Mouse (Mus musculus) ES-Bruce4 (cell line): ENCODE measurements around the gene St7l. TPM values are rescaled to one million over a fixed set of nuclear protein-coding genes. Genes with fewer than 3 reads are reported as not detected.

Experiments used
- H3K27ac ChIP-seq: 2 replicates; pipeline ENCODE4 v1.5.1; 2012; ENCODE audit warnings: low read length, inconsistent platforms; ENCODE audit not compliant: insufficient read depth
- H3K27me3 ChIP-seq: 2 replicates; pipeline ENCODE4 v1.6.1; 2012; ENCODE audit warnings: mild to moderate bottlenecking, low read length, inconsistent platforms; ENCODE audit not compliant: control insufficient read depth, poor library complexity, insufficient read depth, severe bottlenecking
- H3K36me3 ChIP-seq: 2 replicates; pipeline ENCODE4 v1.6.1; 2012; ENCODE audit warnings: inconsistent platforms, mild to moderate bottlenecking, low read length, moderate library complexity; ENCODE audit not compliant: control insufficient read depth, poor library complexity, insufficient read depth, severe bottlenecking
- H3K4me1 ChIP-seq: one replicate; pipeline ENCODE4 v1.8.1; 2011; ENCODE audit warnings: low read length; ENCODE audit not compliant: control insufficient read depth, insufficient read depth
- H3K4me3 ChIP-seq: 2 replicates; pipeline ENCODE4 v1.5.1; 2011; ENCODE audit warnings: low read depth, mild to moderate bottlenecking, low read length
- H3K9ac ChIP-seq: 2 replicates; pipeline ENCODE4 v1.6.1; 2012; ENCODE audit warnings: low read depth, mild to moderate bottlenecking, inconsistent platforms; ENCODE audit not compliant: poor library complexity, severe bottlenecking
- H3K9me3 ChIP-seq: replicated peaks from 2 replicates; pipeline ENCODE4 v1.6.1; 2012; ENCODE audit warnings: mild to moderate bottlenecking, low read length, inconsistent platforms; ENCODE audit not compliant: control insufficient read depth, poor library complexity, insufficient read depth, severe bottlenecking
- CTCF ChIP-seq: IDR thresholded peaks from one replicate; pipeline ENCODE4 v1.8.1; 2011; ENCODE audit warnings: low read depth, low read length
- EP300 ChIP-seq: IDR thresholded peaks from 2 replicates; pipeline ENCODE4 v1.6.1; 2011; ENCODE audit warnings: low read depth, low read length; ENCODE audit not compliant: insufficient read depth
- POLR2A ChIP-seq: IDR thresholded peaks from one replicate; pipeline ENCODE4 v1.8.1; 2011; ENCODE audit warnings: low read length; ENCODE audit not compliant: insufficient read depth
- polyA plus RNA-seq: library from polyadenylated mRNA; stranded (reverse); fragments of >200 nt; gene quantifications from 2 replicates; pipeline ENCODE4 v1.2.4, GENCODE M21; 2011; ENCODE audit warnings: low read depth; ENCODE audit not compliant: missing spikeins, insufficient read depth, insufficient read length

The St7l gene
- polyA plus RNA-seq, 1 experiment: 30.0 TPM

GRCm38 (mm10) chr3:104869611-104870010, 5.8 kb downstream of the St7l start:
- Histone ChIP-seq H3K4me3 (no peak overlapping the region), H3K36me3 (peaks cover 14% of the 10 kb centered on the region), H3K27ac (no peak overlapping the region), H3K27me3 (no peaks in the 10 kb centered on the region), H3K4me1 (no peaks in the 10 kb centered on the region), H3K9ac (no peak overlapping the region), H3K9me3 (no peaks in the 10 kb centered on the region)
- TF ChIP-seq EP300 (no peak), CTCF (no peak), POLR2A (no peak)

- Histone ChIP-seq H3K36me3 (peaks cover 10% of the 10 kb centered on the region), H3K27ac (no peak overlapping the region), H3K4me1 (no peaks in the 10 kb centered on the region), H3K9me3 (no peaks in the 10 kb centered on the region), H3K4me3 (no peak overlapping the region), H3K9ac (no peak overlapping the region), H3K27me3 (no peaks in the 10 kb centered on the region)
- TF ChIP-seq EP300 (no peak), CTCF (no peak), POLR2A (no peak)
Observed at GRCm38 (mm10) chr3:104888585-104888984, 24.8 kb downstream of the St7l start.

DNA sequence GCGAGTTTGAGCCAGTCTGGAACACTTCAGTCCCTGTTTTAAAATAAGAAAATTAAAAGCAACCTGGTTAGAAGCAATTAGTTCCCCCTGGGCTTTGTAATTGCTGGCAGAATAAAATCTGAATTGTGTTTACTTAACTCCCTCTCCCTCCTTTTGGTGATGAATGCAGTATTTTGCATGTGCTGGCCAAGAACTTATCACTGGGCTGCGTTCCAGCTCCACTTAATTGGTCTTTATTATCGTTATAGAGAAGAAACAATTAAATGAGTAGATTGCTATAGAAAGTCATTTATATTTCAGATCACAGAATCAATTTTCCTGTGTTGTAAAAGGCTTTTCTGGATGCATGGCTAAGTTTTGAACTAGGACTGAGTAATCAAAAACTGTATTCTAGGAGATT, 32.3 kb downstream of the St7l start:
- H3K9ac ChIP-seq: no peak overlapping the region
- no peak overlapping the region for H3K27ac ChIP-seq
- H3K4me1 ChIP-seq: no peaks in the 10 kb centered on the region
- no peak for TF ChIP-seq POLR2A
- TF ChIP-seq EP300: no peak
- TF ChIP-seq CTCF: no peak
- H3K27me3 ChIP-seq: no peaks in the 10 kb centered on the region
- H3K4me3 ChIP-seq: no peak overlapping the region
- H3K36me3 ChIP-seq: peaks cover 10% of the 10 kb centered on the region
- H3K9me3 ChIP-seq: no peaks in the 10 kb centered on the region

DNA sequence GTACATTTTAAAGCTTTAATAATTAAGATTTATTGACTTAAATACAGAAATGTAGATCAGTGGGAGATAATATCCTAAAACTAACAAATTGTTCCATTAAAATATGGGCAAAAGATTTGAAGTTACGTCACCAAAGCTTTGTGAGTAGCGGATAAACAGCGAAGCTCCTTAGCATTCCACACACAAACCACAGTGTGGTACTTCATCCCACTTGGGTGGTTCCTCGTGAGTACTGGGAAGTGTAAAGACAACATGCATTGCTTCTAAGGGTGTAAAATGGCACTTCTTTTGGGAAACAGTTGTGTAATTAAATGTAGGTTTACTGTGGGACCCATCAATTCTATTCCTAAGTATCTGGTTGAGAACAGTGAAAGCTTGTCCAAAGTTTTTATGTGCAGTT, 37.3 kb downstream of the St7l start:
- Histone ChIP-seq H3K9me3 (no peaks in the 10 kb centered on the region), H3K27me3 (no peaks in the 10 kb centered on the region), H3K27ac (no peak overlapping the region), H3K4me3 (no peak overlapping the region), H3K9ac (no peak overlapping the region), H3K4me1 (no peaks in the 10 kb centered on the region), H3K36me3 (no peaks in the 10 kb centered on the region; the same call in 1 of the 2 replicates)
- no peak for TF ChIP-seq EP300
- no peak for TF ChIP-seq CTCF
- no peak for TF ChIP-seq POLR2A

GRCm38 (mm10) chr3:104905389-104905788, 41.6 kb downstream of the St7l start:
- Histone ChIP-seq H3K9me3 (no peaks in the 10 kb centered on the region), H3K4me3 (no peak overlapping the region), H3K27me3 (no peaks in the 10 kb centered on the region), H3K9ac (no peak overlapping the region), H3K4me1 (no peaks in the 10 kb centered on the region), H3K27ac (no peak overlapping the region), H3K36me3 (no peaks in the 10 kb centered on the region)
- TF ChIP-seq POLR2A: no peak

- H3K4me1 ChIP-seq: no peaks in the 10 kb centered on the region
- TF ChIP-seq EP300: no peak
- TF ChIP-seq CTCF: no peak
- TF ChIP-seq POLR2A: no peak
Observed at GRCm38 (mm10) chr3:104906007-104906406, 42.2 kb downstream of the St7l start.

DNA sequence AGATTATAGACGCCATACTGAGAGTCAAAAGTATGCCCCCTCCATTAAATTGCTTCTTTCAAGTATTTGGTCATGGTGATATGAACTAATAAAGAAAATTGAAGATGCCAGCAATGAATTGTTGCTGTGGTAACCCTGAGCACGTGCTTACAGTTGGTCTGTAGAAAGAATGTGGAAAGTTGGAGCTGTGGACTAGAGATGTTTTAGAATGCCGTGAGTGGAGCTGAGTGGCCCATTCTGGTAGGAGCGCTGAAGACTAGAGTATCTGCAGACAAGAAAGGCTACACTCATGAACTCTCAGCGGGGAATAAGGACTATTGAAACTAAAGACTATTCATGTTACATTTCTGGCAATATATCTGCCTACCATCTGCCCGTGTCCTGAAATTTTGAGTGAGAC, 45.4 kb downstream of the St7l start:
- no peaks in the 10 kb centered on the region for H3K9me3 ChIP-seq
- no peaks in the 10 kb centered on the region for H3K4me1 ChIP-seq
- H3K9ac ChIP-seq: no peak overlapping the region
- no peak for TF ChIP-seq EP300
- TF ChIP-seq CTCF: no peak
- no peak for TF ChIP-seq POLR2A
- no peak overlapping the region for H3K4me3 ChIP-seq
- no peaks in the 10 kb centered on the region for H3K27me3 ChIP-seq
- no peak overlapping the region for H3K27ac ChIP-seq
- H3K36me3 ChIP-seq: no peaks in the 10 kb centered on the region

More at GRCm38 (mm10) chr3:104906007-104906406, 42.2 kb downstream of the St7l start:
- Histone ChIP-seq H3K9me3 (no peaks in the 10 kb centered on the region), H3K36me3 (no peaks in the 10 kb centered on the region), H3K27me3 (no peaks in the 10 kb centered on the region), H3K4me3 (no peak overlapping the region), H3K9ac (no peak overlapping the region), H3K27ac (no peak overlapping the region)
